Mouse (Mus musculus) cortical plate, adult 2 months (tissue): Measurements from ENCODE around the gene Efcab8. TPM values are rescaled to one million over a fixed set of nuclear protein-coding genes. Genes with fewer than 3 reads are reported as not detected.
"Not testable (repeated sequence)": the region's sequence is repeated elsewhere in the genome, so short reads cannot be mapped to it uniquely, and the experiment has no call there.

Experiments used
- H3K27ac ChIP-seq: fragments of 200-500 bp; 2 replicates; pipeline ENCODE4 v1.5.1; 2012; ENCODE audit warnings: low read length, control low read depth, inconsistent platforms; ENCODE audit not compliant: insufficient read depth
- H3K4me1 ChIP-seq: fragments of 200-500 bp; 2 replicates; pipeline ENCODE4 v1.6.1; 2011; ENCODE audit warnings: low read length; ENCODE audit not compliant: control insufficient read depth, insufficient read depth
- H3K4me3 ChIP-seq: fragments of 200-500 bp; 2 replicates; pipeline ENCODE4 v1.5.1; 2011; ENCODE audit warnings: mild to moderate bottlenecking, low read length, control low read depth; ENCODE audit not compliant: insufficient read depth
- CTCF ChIP-seq: fragments of 200-500 bp; IDR thresholded peaks from 2 replicates; pipeline ENCODE4 v1.5.1; 2011; ENCODE audit warnings: mild to moderate bottlenecking, control low read depth, low read length; ENCODE audit not compliant: insufficient read depth; ENCODE audit errors: extremely low read depth
- POLR2A ChIP-seq: fragments of 200-500 bp; IDR thresholded peaks from 2 replicates; pipeline ENCODE4 v1.6.1; 2011; ENCODE audit warnings: mild to moderate bottlenecking, low read length, control low read depth; ENCODE audit not compliant: insufficient read depth; ENCODE audit errors: extremely low read depth
- polyA plus RNA-seq: library from polyadenylated mRNA; depleted of rRNA; stranded (reverse); fragments of >200 nt; gene quantifications from 2 replicates; pipeline ENCODE4 v1.2.3, GENCODE M21; 2012

Efcab8 gene
- polyA plus RNA-seq, 1 experiment = 0.06 TPM

- no peaks in the 10 kb centered on the region for H3K4me1 ChIP-seq
- no peak overlapping the region for H3K27ac ChIP-seq
- TF ChIP-seq POLR2A = no peak
- no peak for TF ChIP-seq CTCF
- H3K4me3 ChIP-seq = no peak overlapping the region
Measured at GRCm38 (mm10) chr2:153822005-153822543, 42.3 kb downstream of the Efcab8 start.

GRCm38 (mm10) chr2:153824593-153824992 is 44.9 kb downstream of the Efcab8 start:
- Histone ChIP-seq H3K27ac (no peak overlapping the region), H3K4me1 (no peaks in the 10 kb centered on the region), H3K4me3 (no peak overlapping the region)
- TF ChIP-seq CTCF (no peak), POLR2A (no peak)

GRCm38 (mm10) chr2:153825900-153826299 is 46.2 kb downstream of the Efcab8 start:
- H3K4me3 ChIP-seq, H3K4me1 ChIP-seq, H3K27ac ChIP-seq: not testable (repeated sequence)

GRCm38 (mm10) chr2:153827171-153827830 is 47.6 kb downstream of the Efcab8 start:
- TF ChIP-seq POLR2A = no peak
- no peak for TF ChIP-seq CTCF
- Histone ChIP-seq H3K4me3 (no peak overlapping the region), H3K27ac (no peak overlapping the region), H3K4me1 (no peaks in the 10 kb centered on the region)

GRCm38 (mm10) chr2:153828704-153829103 is 49.0 kb downstream of the Efcab8 start:
- H3K4me1 ChIP-seq = no peaks in the 10 kb centered on the region
- no peak for TF ChIP-seq CTCF
- TF ChIP-seq POLR2A = no peak
- H3K27ac ChIP-seq = no peak overlapping the region
- H3K4me3 ChIP-seq = no peak overlapping the region

- Histone ChIP-seq H3K4me1 (no peaks in the 10 kb centered on the region), H3K4me3 (no peak overlapping the region), H3K27ac (no peak overlapping the region)
- TF ChIP-seq POLR2A (no peak), CTCF (no peak)
Measured at GRCm38 (mm10) chr2:153833291-153833690, 53.6 kb downstream of the Efcab8 start.

- Histone ChIP-seq H3K27ac (no peak overlapping the region), H3K4me1 (no peaks in the 10 kb centered on the region), H3K4me3 (no peak overlapping the region)
- no peak for TF ChIP-seq POLR2A
- TF ChIP-seq CTCF = no peak
Measured at GRCm38 (mm10) chr2:153842854-153843253, 63.1 kb downstream of the Efcab8 start.

GRCm38 (mm10) chr2:153848389-153848788 is 68.7 kb downstream of the Efcab8 start:
- TF ChIP-seq CTCF (no peak), POLR2A (no peak)
- no peak overlapping the region for H3K4me3 ChIP-seq
- H3K4me1 ChIP-seq = no peaks in the 10 kb centered on the region
- no peak overlapping the region for H3K27ac ChIP-seq

- Histone ChIP-seq H3K27ac (no peak overlapping the region), H3K4me3 (no peak overlapping the region)
- no peak for TF ChIP-seq POLR2A
- TF ChIP-seq CTCF = peak; percentile 56
Measured at GRCm38 (mm10) chr2:153850351-153851029, 70.8 kb downstream of the Efcab8 start.

GRCm38 (mm10) chr2:153851030-153851360 is 71.3 kb downstream of the Efcab8 start:
- no peaks in the 10 kb centered on the region for H3K4me1 ChIP-seq
- TF ChIP-seq POLR2A (no peak), CTCF (peak; percentile 53)
- H3K4me3 ChIP-seq = no peak overlapping the region
- H3K27ac ChIP-seq = no peak overlapping the region

More at GRCm38 (mm10) chr2:153850351-153851029, 70.8 kb downstream of the Efcab8 start:
- H3K4me1 ChIP-seq = no peaks in the 10 kb centered on the region
